Mouse (Mus musculus): ENCODE results near the gene Fbxo28. TPM values are rescaled to one million over a fixed set of nuclear protein-coding genes. Genes with fewer than 3 reads are reported as not detected.
A peak's percentile ranks its signal among the peaks of the same experiment; 100 is the strongest.
"Not testable (repeated sequence)": the region's sequence is repeated elsewhere in the genome, so short reads cannot be mapped to it uniquely, and the experiment has no call there.

Fbxo28 gene
- polyA plus RNA-seq, 1 experiment from 2014 or later, result 22.4 TPM

- H3K4me1 ChIP-seq, result no peaks in the 10 kb centered on the region
- H3K27ac ChIP-seq, result no peak overlapping the region
- no peak overlapping the region for H3K4me2 ChIP-seq
- no peaks in the 10 kb centered on the region for H3K36me3 ChIP-seq (replicated peaks)
- H3K9ac ChIP-seq, result no peak overlapping the region
- no peak overlapping the region for H3K4me3 ChIP-seq
- no peak for ATAC-seq (replicated peaks)
- no peaks in the 10 kb centered on the region for H3K9me3 ChIP-seq
- 88% methylated on average over 6 of the region's 6 CpGs for WGBS
- H3K27me3 ChIP-seq (replicated peaks), result no peaks in the 10 kb centered on the region
Observed at GRCm38 (mm10) chr1:182302176-182302870, 39.1 kb downstream of the Fbxo28 start.

GRCm38 (mm10) chr1:182297821-182298220 is 43.6 kb downstream of the Fbxo28 start:
- Histone ChIP-seq H3K9me3 (no peaks in the 10 kb centered on the region), H3K4me2 (no peak overlapping the region), H3K36me3 (replicated peaks) (no peaks in the 10 kb centered on the region), H3K4me3 (no peak overlapping the region), H3K27ac (no peak overlapping the region), H3K9ac (no peak overlapping the region), H3K27me3 (replicated peaks) (no peaks in the 10 kb centered on the region), H3K4me1 (no peaks in the 10 kb centered on the region)
- WGBS, result 97% methylated on average over 5 of the region's 5 CpGs
- ATAC-seq (replicated peaks), result no peak

- H3K4me3 ChIP-seq, result no peak overlapping the region
- H3K27ac ChIP-seq, result no peak overlapping the region
Observed at GRCm38 (mm10) chr1:182297246-182297645, 44.2 kb downstream of the Fbxo28 start.

GRCm38 (mm10) chr1:182296816-182297215 is 44.6 kb downstream of the Fbxo28 start:
- Histone ChIP-seq H3K9ac (no peak overlapping the region), H3K36me3 (replicated peaks) (no peaks in the 10 kb centered on the region), H3K9me3 (no peaks in the 10 kb centered on the region), H3K4me2 (no peak overlapping the region), H3K4me1 (no peaks in the 10 kb centered on the region), H3K27me3 (replicated peaks) (no peaks in the 10 kb centered on the region), H3K27ac (no peak overlapping the region), H3K4me3 (no peak overlapping the region)
- ATAC-seq (replicated peaks), result no peak
- WGBS, result 68% methylated on average over 6 of the region's 6 CpGs

More at GRCm38 (mm10) chr1:182297246-182297645, 44.2 kb downstream of the Fbxo28 start:
- Histone ChIP-seq H3K4me2 (no peak overlapping the region), H3K4me1 (no peaks in the 10 kb centered on the region), H3K27me3 (replicated peaks) (no peaks in the 10 kb centered on the region), H3K36me3 (replicated peaks) (no peaks in the 10 kb centered on the region), H3K9me3 (no peaks in the 10 kb centered on the region), H3K9ac (no peak overlapping the region)
- ATAC-seq (replicated peaks), result no peak
- 38% methylated on average over 3 of the region's 3 CpGs for WGBS

GRCm38 (mm10) chr1:182296141-182296540 is 45.3 kb downstream of the Fbxo28 start:
- no peak overlapping the region for H3K4me2 ChIP-seq
- H3K27me3 ChIP-seq (replicated peaks), result no peaks in the 10 kb centered on the region
- H3K9me3 ChIP-seq, result no peaks in the 10 kb centered on the region
- no peaks in the 10 kb centered on the region for H3K36me3 ChIP-seq (replicated peaks)
- no peak overlapping the region for H3K9ac ChIP-seq
- H3K4me1 ChIP-seq, result no peaks in the 10 kb centered on the region
- no peak overlapping the region for H3K27ac ChIP-seq
- H3K4me3 ChIP-seq, result no peak overlapping the region
- 90% methylated on average over 6 of the region's 6 CpGs for WGBS
- no peak for ATAC-seq (replicated peaks)

GRCm38 (mm10) chr1:182292291-182292690 is 49.1 kb downstream of the Fbxo28 start:
- ATAC-seq (replicated peaks), result no peak
- Histone ChIP-seq H3K4me1 (no peaks in the 10 kb centered on the region), H3K4me3 (no peak overlapping the region), H3K9ac (no peak overlapping the region), H3K4me2 (no peak overlapping the region), H3K36me3 (replicated peaks) (no peaks in the 10 kb centered on the region), H3K27me3 (replicated peaks) (no peaks in the 10 kb centered on the region), H3K9me3 (no peaks in the 10 kb centered on the region), H3K27ac (no peak overlapping the region)
- WGBS, result 83% methylated on average over 4 of the region's 4 CpGs

- 90% methylated on average over 3 of the region's 3 CpGs for WGBS
- not testable (repeated sequence) for H3K27me3 ChIP-seq (replicated peaks); H3K9ac ChIP-seq; H3K9me3 ChIP-seq; H3K4me3 ChIP-seq; H3K4me2 ChIP-seq; H3K4me1 ChIP-seq; H3K36me3 ChIP-seq (replicated peaks); ATAC-seq (replicated peaks); H3K27ac ChIP-seq
Observed at GRCm38 (mm10) chr1:182290741-182291140, 50.7 kb downstream of the Fbxo28 start.

- H3K27ac ChIP-seq, result no peak overlapping the region
- H3K9ac ChIP-seq, result no peak overlapping the region
- WGBS, result 67% methylated on average over 2 of the region's 2 CpGs
- no peaks in the 10 kb centered on the region for H3K27me3 ChIP-seq (replicated peaks)
- no peak for ATAC-seq (replicated peaks)
- no peaks in the 10 kb centered on the region for H3K36me3 ChIP-seq (replicated peaks)
- H3K4me2 ChIP-seq, result no peak overlapping the region
- no peaks in the 10 kb centered on the region for H3K9me3 ChIP-seq
- H3K4me1 ChIP-seq, result no peaks in the 10 kb centered on the region
- no peak overlapping the region for H3K4me3 ChIP-seq
Observed at GRCm38 (mm10) chr1:182289781-182290180, 51.6 kb downstream of the Fbxo28 start.

GRCm38 (mm10) chr1:182288601-182289000 is 52.8 kb downstream of the Fbxo28 start:
- WGBS, result 42% methylated on average over 2 of the region's 2 CpGs
- Histone ChIP-seq H3K27me3 (replicated peaks) (no peaks in the 10 kb centered on the region), H3K36me3 (replicated peaks) (no peaks in the 10 kb centered on the region), H3K27ac (no peak overlapping the region), H3K9me3 (no peaks in the 10 kb centered on the region), H3K4me1 (no peaks in the 10 kb centered on the region), H3K9ac (no peak overlapping the region), H3K4me3 (no peak overlapping the region), H3K4me2 (no peak overlapping the region)
- no peak for ATAC-seq (replicated peaks)

- H3K4me2 ChIP-seq, result no peak overlapping the region
- WGBS, result 69% methylated on average over 7 of the region's 7 CpGs
- H3K36me3 ChIP-seq (replicated peaks), result no peaks in the 10 kb centered on the region
- no peak overlapping the region for H3K27ac ChIP-seq
- H3K27me3 ChIP-seq (replicated peaks), result no peaks in the 10 kb centered on the region
- no peak overlapping the region for H3K9ac ChIP-seq
- peaks cover 8% of the 10 kb centered on the region for H3K4me1 ChIP-seq
- no peak overlapping the region for H3K4me3 ChIP-seq
- no peak for ATAC-seq (replicated peaks)
- no peaks in the 10 kb centered on the region for H3K9me3 ChIP-seq
Observed at GRCm38 (mm10) chr1:182287781-182288180, 53.6 kb downstream of the Fbxo28 start.

- Histone ChIP-seq H3K4me1 (peaks cover 27% of the 10 kb centered on the region), H3K4me2 (no peak overlapping the region), H3K27ac (no peak overlapping the region), H3K4me3 (no peak overlapping the region), H3K27me3 (replicated peaks) (no peaks in the 10 kb centered on the region), H3K9me3 (no peaks in the 10 kb centered on the region), H3K9ac (no peak overlapping the region), H3K36me3 (replicated peaks) (no peaks in the 10 kb centered on the region)
- no peak for ATAC-seq (replicated peaks)
- 91% methylated on average over 2 of the region's 2 CpGs for WGBS
Observed at GRCm38 (mm10) chr1:182284795-182285194, 56.6 kb downstream of the Fbxo28 start.

- Histone ChIP-seq H3K27ac (no peak overlapping the region), H3K36me3 (replicated peaks) (no peaks in the 10 kb centered on the region), H3K4me2 (peak overlapping the region; percentile 71), H3K4me1 (peaks cover 27% of the 10 kb centered on the region), H3K27me3 (replicated peaks) (no peaks in the 10 kb centered on the region), H3K4me3 (peak overlapping the region; percentile 70), H3K9ac (no peak overlapping the region), H3K9me3 (no peaks in the 10 kb centered on the region)
- 24% methylated on average over 7 of the region's 7 CpGs for WGBS
- no peak for ATAC-seq (replicated peaks)
Observed at GRCm38 (mm10) chr1:182283231-182283630, 58.2 kb downstream of the Fbxo28 start.
